Mouse (Mus musculus) small intestine, adult 2 months (tissue): Measurements from ENCODE around the gene Slc4a1.

Source experiments
- CTCF ChIP-seq: fragments of 200-500 bp; IDR thresholded peaks from 2 replicates; pipeline ENCODE4 v1.5.1; 2012; ENCODE audit warnings: low read depth, mild to moderate bottlenecking, control low read depth, inconsistent platforms, low read length, moderate library complexity, mixed read lengths; ENCODE audit not compliant: insufficient replicate concordance, insufficient read length; ENCODE audit errors: extremely low read depth
- POLR2A ChIP-seq: fragments of 200-500 bp; IDR thresholded peaks from 2 replicates; pipeline ENCODE4 v1.6.1; 2012; ENCODE audit warnings: low read depth, mild to moderate bottlenecking, control low read depth, inconsistent platforms, low read length, moderate library complexity

DNA sequence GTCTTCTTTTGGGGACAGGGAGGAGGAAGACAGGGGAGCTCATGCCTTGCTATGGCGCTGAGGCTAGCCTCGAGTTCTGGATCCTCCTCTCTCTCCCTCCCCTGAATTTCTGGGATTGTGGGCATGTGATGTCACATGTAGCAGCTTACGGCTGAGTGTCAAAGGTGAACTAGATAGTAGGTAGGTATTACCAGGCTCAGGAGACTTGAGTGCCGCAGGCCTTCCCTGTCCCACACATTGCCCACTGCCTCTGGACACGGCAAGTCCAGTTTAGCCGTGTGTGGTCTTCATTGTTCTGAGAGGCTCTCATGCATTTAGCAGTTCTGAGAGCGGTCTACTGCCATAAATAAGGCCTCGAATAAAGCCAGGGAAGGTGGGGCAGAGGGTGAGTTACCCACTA is 47.1 kb upstream of the Slc4a1 start:
- TF ChIP-seq CTCF (no peak), POLR2A (no peak)
